Mouse (Mus musculus) limb, embryonic 14.5 days (tissue): ENCODE measurements at regions not wholly inside any gene's neighbourhood (a gene's known extent, or its start where the extent isn't known, plus 50 kb on each side); places are given as distances from the start of the nearest gene placed in this dataset.

ENCODE experiments used
- ATAC-seq: fragments of 200-750 bp; cut with Nextera tagmentation; 2 replicates; pipeline ENCODE4 v1.8.0; 2017; ENCODE audit warnings: low read depth, moderate number of reproducible peaks, moderate TSS enrichment; ENCODE audit not compliant: low FRiP score
- DNase-seq: peaks from one replicate; pipeline ENCODE4 v3.0.0-alpha.2; 2015; ENCODE audit warnings: low spot score
- H3K27ac ChIP-seq: fragments of 300-500 bp; sonication (generic); replicated peaks from 2 replicates; pipeline ENCODE4 v1.5.1; 2014; ENCODE audit warnings: low read depth, mild to moderate bottlenecking, low read length, moderate library complexity, mixed read lengths
- H3K27me3 ChIP-seq: fragments of 300-500 bp; sonication (generic); 2 replicates; pipeline ENCODE4 v1.6.1; 2014; ENCODE audit warnings: low read length, mixed read lengths; ENCODE audit not compliant: control insufficient read depth, insufficient read depth
- H3K36me3 ChIP-seq: fragments of 300-500 bp; sonication (generic); 2 replicates; pipeline ENCODE4 v1.6.1; 2014; ENCODE audit warnings: mild to moderate bottlenecking, low read length, moderate library complexity, mixed read lengths; ENCODE audit not compliant: control insufficient read depth, insufficient read depth
- H3K4me1 ChIP-seq: fragments of 300-500 bp; sonication (generic); 2 replicates; pipeline ENCODE4 v1.6.1; 2014; ENCODE audit warnings: antibody characterized with exemption, low read length, mixed read lengths; ENCODE audit not compliant: control insufficient read depth, insufficient read depth
- H3K4me2 ChIP-seq: fragments of 300-500 bp; sonication (generic); replicated peaks from 2 replicates; pipeline ENCODE4 v1.6.1; 2014; ENCODE audit warnings: low read depth, mild to moderate bottlenecking, low read length, moderate library complexity; ENCODE audit not compliant: severe bottlenecking
- H3K4me3 ChIP-seq: fragments of 300-500 bp; sonication (generic); replicated peaks from 2 replicates; pipeline ENCODE4 v1.5.1; 2014; ENCODE audit warnings: low read length
- H3K9ac ChIP-seq: fragments of 300-500 bp; sonication (generic); 2 replicates; pipeline ENCODE4 v1.6.1; 2014; ENCODE audit warnings: mild to moderate bottlenecking, low read depth, low read length, moderate library complexity; ENCODE audit not compliant: severe bottlenecking
- H3K9me3 ChIP-seq: fragments of 300-500 bp; sonication (generic); 2 replicates; pipeline ENCODE4 v1.6.1; 2016; ENCODE audit warnings: low read length; ENCODE audit not compliant: control insufficient read depth
- POLR2A ChIP-seq: fragments of 200-500 bp; IDR thresholded peaks from 2 replicates; pipeline ENCODE4 v1.8.0; 2012; ENCODE audit warnings: inconsistent platforms, mild to moderate bottlenecking, moderate library complexity, borderline replicate concordance; ENCODE audit not compliant: insufficient read depth, insufficient read length; ENCODE audit errors: extremely low read depth
- WGBS: fragments of 180-500 bp; shearing (Covaris S2); extraction: QIAGEN DNeasy Blood & Tissue Kit; methylation state at CpG from one replicate; pipeline ENCODE4 v1.1.7; 2014; 5-methylcytosine and 5-hydroxymethylcytosine counted together

- no peak overlapping the region for H3K27ac ChIP-seq
- no peak overlapping the region for H3K9ac ChIP-seq
- ATAC-seq = no peak
- no peak for DNase-seq
- H3K4me2 ChIP-seq = no peak overlapping the region
- no peaks in the 10 kb centered on the region for H3K27me3 ChIP-seq
- no peak overlapping the region for H3K4me3 ChIP-seq
- TF ChIP-seq POLR2A = no peak
- no peaks in the 10 kb centered on the region for H3K9me3 ChIP-seq
- H3K4me1 ChIP-seq = no peaks in the 10 kb centered on the region
- H3K36me3 ChIP-seq = no peaks in the 10 kb centered on the region
Observed at GRCm38 (mm10) chr9:31677150-31677549, 212.9 kb upstream of the Tmem45b start.

DNA sequence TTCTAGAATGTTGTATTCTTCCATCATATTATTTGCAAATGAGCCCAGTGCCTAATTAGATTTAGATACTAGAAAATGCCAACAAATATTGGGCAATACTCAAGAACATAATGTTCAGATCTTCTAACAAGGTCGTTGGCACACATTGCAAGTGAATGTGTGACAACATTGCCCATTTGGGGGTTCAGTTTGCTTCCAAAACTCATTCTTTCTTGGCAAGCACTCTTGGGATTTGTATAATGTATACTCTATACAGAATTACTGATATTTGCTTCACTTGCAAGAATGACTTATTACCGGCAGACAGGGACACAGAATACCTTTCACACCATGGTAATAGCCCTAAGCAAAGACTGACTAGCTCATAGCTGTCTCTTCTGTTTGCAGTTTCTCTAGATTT, 194.8 kb upstream of the Tmem45b start:
- H3K36me3 ChIP-seq = no peaks in the 10 kb centered on the region
- no peaks in the 10 kb centered on the region for H3K9me3 ChIP-seq
- no peak overlapping the region for H3K27ac ChIP-seq
- ATAC-seq = no peak
- H3K4me1 ChIP-seq = no peaks in the 10 kb centered on the region
- WGBS = 72% methylated on average over 2 of the region's 2 CpGs
- no peak overlapping the region for H3K4me3 ChIP-seq
- no peak overlapping the region for H3K4me2 ChIP-seq
- H3K27me3 ChIP-seq = no peaks in the 10 kb centered on the region
- no peak for TF ChIP-seq POLR2A
- no peak for DNase-seq
- H3K9ac ChIP-seq = no peak overlapping the region

- WGBS = 83% methylated on average over 4 of the region's 4 CpGs
- ATAC-seq = no peak
- Histone ChIP-seq H3K4me2 (no peak overlapping the region), H3K4me3 (no peak overlapping the region), H3K27ac (no peak overlapping the region), H3K4me1 (no peaks in the 10 kb centered on the region), H3K27me3 (no peaks in the 10 kb centered on the region), H3K9me3 (no peaks in the 10 kb centered on the region), H3K36me3 (no peaks in the 10 kb centered on the region), H3K9ac (no peak overlapping the region)
- TF ChIP-seq POLR2A = no peak
- DNase-seq = no peak
Observed at GRCm38 (mm10) chr9:31657612-31658011, 193.3 kb upstream of the Tmem45b start.

- no peak overlapping the region for H3K9ac ChIP-seq
- DNase-seq (no peak), ATAC-seq (no peak)
- no peaks in the 10 kb centered on the region for H3K27me3 ChIP-seq
- no peaks in the 10 kb centered on the region for H3K36me3 ChIP-seq
- no peak for TF ChIP-seq POLR2A
- no peaks in the 10 kb centered on the region for H3K4me1 ChIP-seq
- WGBS = 83% methylated on average over 11 of the region's 11 CpGs
- H3K4me3 ChIP-seq = no peak overlapping the region
- no peak overlapping the region for H3K27ac ChIP-seq
- H3K9me3 ChIP-seq = no peaks in the 10 kb centered on the region
- H3K4me2 ChIP-seq = no peak overlapping the region
Observed at GRCm38 (mm10) chr9:31656676-31657075, 192.4 kb upstream of the Tmem45b start.

GRCm38 (mm10) chr9:31654747-31655146, 190.5 kb upstream of the Tmem45b start:
- Histone ChIP-seq H3K4me1 (no peaks in the 10 kb centered on the region), H3K4me2 (no peak overlapping the region), H3K36me3 (no peaks in the 10 kb centered on the region), H3K27ac (no peak overlapping the region), H3K4me3 (no peak overlapping the region), H3K9me3 (no peaks in the 10 kb centered on the region), H3K27me3 (no peaks in the 10 kb centered on the region), H3K9ac (no peak overlapping the region)
- no peak for TF ChIP-seq POLR2A
- ATAC-seq (no peak), DNase-seq (no peak)
- WGBS = 83% methylated on average over 6 of the region's 6 CpGs

- H3K9me3 ChIP-seq = no peaks in the 10 kb centered on the region
- DNase-seq = no peak
- 72% methylated on average over 7 of the region's 7 CpGs for WGBS
- H3K27me3 ChIP-seq = no peaks in the 10 kb centered on the region
- no peaks in the 10 kb centered on the region for H3K36me3 ChIP-seq
- H3K4me2 ChIP-seq = no peak overlapping the region
- ATAC-seq = no peak
- no peak overlapping the region for H3K27ac ChIP-seq
- H3K4me3 ChIP-seq = no peak overlapping the region
- no peaks in the 10 kb centered on the region for H3K4me1 ChIP-seq
- H3K9ac ChIP-seq = no peak overlapping the region
- no peak for TF ChIP-seq POLR2A
Observed at GRCm38 (mm10) chr9:31654213-31654612, 190.0 kb upstream of the Tmem45b start.
